Comparison of ENCODE assay signal across 11 mouse cellular contexts in genomic region chr6:99057113-99057553, GRCm38 (mm10).
A peak's percentile ranks its signal among the peaks of the same experiment; 100 is the strongest.
DNase-seq lines count a peak whose midpoint lies in the region; ATAC-seq and TF ChIP-seq lines count a peak whose summit lies in the region.
"Had no signal": no experiment of that assay in that cellular context is flagged by ENCODE, and none has a peak within 500 bp of the region (broad histone marks: within the 10 kb centered on the region; RNA-seq: fewer than 3 reads in every experiment).

No protein-coding gene starts in this region.

- H3K9ac ChIP-seq in heart, adult 2 months (ENCODE audit: low read depth, low read length) = no peak overlapping the region

- peak in 1 of 2 experiments; percentile 20 for DNase-seq in heart, adult 2 months
- no peak for DNase-seq in heart, postnatal 25 days (ENCODE audit: low spot score)
- DNase-seq in spleen, adult 18-20 months = peak; percentile 43 to 49
- no peak for DNase-seq in right cerebral cortex, postnatal 4 days
- no peak for DNase-seq in testis, postnatal 14 days (ENCODE audit: low spot score)
- DNase-seq: adrenal gland, postnatal 25 days; heart, postnatal 10 days had no signal

- no peak overlapping the region for H3K4me3 ChIP-seq in heart, adult 2 months
- H3K4me3 ChIP-seq: midbrain, embryonic 10.5 days had no signal

- intact Hi-C loops in heart, adult 2 months (cut with DNase I) = no loop called here
- intact Hi-C loops in heart, postnatal 25 days (cut with DNase I) = no loop called here

- H3K27me3 ChIP-seq in heart, adult 2 months (ENCODE audit: control insufficient read depth, insufficient read depth, low read length) = no peaks in the 10 kb centered on the region

- no peak overlapping the region for H3K27ac ChIP-seq in heart, adult 2 months
- H3K27ac ChIP-seq: midbrain, embryonic 10.5 days had no signal

- no peaks in the 10 kb centered on the region; the same call in none of the 2 replicates for H3K4me1 ChIP-seq in heart, adult 2 months (ENCODE audit: control insufficient read depth, insufficient read depth, low read length)
- H3K4me1 ChIP-seq: midbrain, embryonic 10.5 days had no signal

- 87% methylated on average over 4 of the region's 4 CpGs for WGBS in heart, adult 2 months

- 0 out of 2 replicates have a peak, but pooled peaks cover 1% of the 10 kb centered on the region for H3K79me2 ChIP-seq in heart, adult 2 months (replicated peaks; ENCODE audit: control insufficient read depth, insufficient read depth, low read length)

- peak; percentile 84 for ATAC-seq in CD4-positive, CD25-positive, alpha-beta regulatory T cell, adult 4 months
- ATAC-seq in inflammation-experienced regulatory T-cells, adult 6 months = peak; percentile 88
- ATAC-seq in erythroblast, adult 5-6 weeks (replicated peaks; ENCODE audit: low FRiP score, poor library complexity, severe bottlenecking) = no peak

- TF ChIP-seq CTCF in heart, adult 2 months (IDR thresholded peaks at IDR 0.05) = peak; percentile 62

- TF ChIP-seq EP300 in heart, adult 2 months (IDR thresholded peaks at IDR 0.05; ENCODE audit: insufficient read depth, low read depth, low read length) = no peak

- no peak for TF ChIP-seq POLR2A in heart, adult 2 months (IDR thresholded peaks at IDR 0.05; ENCODE audit: insufficient read depth, low read depth, low read length)

- H3K36me3 ChIP-seq in heart, adult 2 months (ENCODE audit: control insufficient read depth, insufficient read depth, low read length) = no peaks in the 10 kb centered on the region
- H3K36me3 ChIP-seq: midbrain, embryonic 10.5 days had no signal

Comparison
In these comparisons a context has a peak if more than half of its experiments do, and no peak if none do; other contexts are left out.
1. DNase-seq: peak in spleen, adult 18-20 months (2 of 2); none in heart, postnatal 25 days (single experiment), right cerebral cortex, postnatal 4 days (single experiment) and testis, postnatal 14 days (single experiment).